Mouse (Mus musculus): ENCODE measurements around the gene Gm20219. TPM values are rescaled to one million over a fixed set of nuclear protein-coding genes. Genes with fewer than 3 reads are reported as not detected.

The Gm20219 gene
- polyA plus RNA-seq, 1 experiment from 2014 or later, result 2.6 TPM

DNA sequence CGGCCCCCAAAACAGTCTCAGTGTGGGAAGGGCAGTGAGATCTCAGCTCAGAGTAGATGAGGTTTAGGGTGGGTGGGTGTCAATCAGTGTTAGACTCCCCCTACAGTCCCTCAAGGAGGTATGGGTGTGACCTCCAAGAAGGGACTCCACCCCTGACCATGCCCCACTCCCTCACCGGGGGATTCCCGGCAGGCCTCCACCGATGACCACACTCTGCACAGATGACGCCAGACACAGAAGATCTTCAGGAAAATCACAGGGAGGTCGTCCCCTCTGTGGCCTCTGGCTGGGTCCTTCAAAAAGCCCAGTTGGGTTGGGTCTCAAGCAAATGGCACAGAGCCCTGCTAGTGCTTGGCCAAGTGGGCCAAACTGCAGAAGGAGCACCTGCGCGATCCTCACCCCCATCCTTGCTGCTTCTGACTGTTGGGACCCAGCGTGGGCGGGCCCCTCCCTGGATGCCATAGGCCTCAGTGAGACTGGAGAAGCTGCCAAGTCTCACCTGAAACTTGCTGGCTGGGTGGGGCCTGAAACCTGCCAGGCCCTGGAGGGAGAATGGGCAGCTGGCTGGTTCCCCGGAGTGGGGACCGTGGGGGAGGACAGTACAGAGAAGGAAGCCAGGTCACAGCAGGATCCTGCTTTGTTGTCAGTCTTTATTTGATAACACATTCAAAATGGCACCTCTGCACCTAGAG lies 3.3 kb downstream of the Gm20219 start:
- H3K27me3 ChIP-seq, result no peaks in the 10 kb centered on the region
- no peaks in the 10 kb centered on the region for H3K4me1 ChIP-seq
- H3K4me2 ChIP-seq (replicated peaks), result no peak overlapping the region
- WGBS, result 76% methylated on average over 12 of the region's 12 CpGs
- no peak overlapping the region for H3K4me3 ChIP-seq
- no peaks in the 10 kb centered on the region for H3K36me3 ChIP-seq
- no peak overlapping the region for H3K9ac ChIP-seq
- ATAC-seq (ENCODE audit: low FRiP score, low read depth), result no peak
- H3K27ac ChIP-seq, result no peak overlapping the region
- H3K9me3 ChIP-seq, result no peaks in the 10 kb centered on the region

DNA sequence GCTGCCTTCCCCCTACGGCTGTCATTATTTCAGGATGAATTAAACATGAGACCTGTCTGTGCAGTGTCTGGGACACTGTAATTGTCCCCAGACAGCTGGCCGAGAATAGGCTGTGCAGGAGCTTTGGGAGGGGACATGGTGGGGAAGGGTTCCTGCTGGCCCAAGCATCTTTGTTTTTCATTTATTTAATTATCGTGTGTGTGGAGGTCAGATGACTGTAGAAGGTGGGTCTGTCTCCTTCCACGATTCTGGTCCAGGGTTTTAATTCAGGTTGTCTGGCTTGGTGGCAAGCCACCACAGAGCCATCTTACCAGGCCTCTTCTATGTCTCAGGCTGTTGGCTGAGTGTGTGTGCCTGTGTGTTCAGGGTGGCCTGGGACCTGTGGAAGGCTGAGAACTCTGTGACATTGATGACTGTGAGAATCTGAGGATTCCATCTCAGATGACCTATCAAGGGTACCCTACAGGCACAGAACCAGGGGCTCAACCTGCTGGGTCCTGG lies 5.5 kb downstream of the Gm20219 start:
- Histone ChIP-seq H3K4me3 (no peak overlapping the region), H3K4me2 (replicated peaks) (no peak overlapping the region), H3K4me1 (no peaks in the 10 kb centered on the region), H3K27me3 (no peaks in the 10 kb centered on the region), H3K9me3 (no peaks in the 10 kb centered on the region), H3K27ac (no peak overlapping the region), H3K36me3 (no peaks in the 10 kb centered on the region), H3K9ac (no peak overlapping the region)
- WGBS, result 38% methylated on average over 4 of the region's 4 CpGs
- ATAC-seq (ENCODE audit: low FRiP score, low read depth), result no peak

- ATAC-seq (ENCODE audit: low FRiP score, low read depth), result no peak
- WGBS, result 68% methylated on average over 9 of the region's 9 CpGs
- Histone ChIP-seq H3K9me3 (no peaks in the 10 kb centered on the region), H3K9ac (no peak overlapping the region), H3K4me3 (no peak overlapping the region), H3K27me3 (no peaks in the 10 kb centered on the region), H3K4me2 (replicated peaks) (no peak overlapping the region), H3K4me1 (no peaks in the 10 kb centered on the region), H3K36me3 (no peaks in the 10 kb centered on the region), H3K27ac (no peak overlapping the region)
Observed at GRCm38 (mm10) chr17:56547846-56548604, 6.2 kb downstream of the Gm20219 start.

DNA sequence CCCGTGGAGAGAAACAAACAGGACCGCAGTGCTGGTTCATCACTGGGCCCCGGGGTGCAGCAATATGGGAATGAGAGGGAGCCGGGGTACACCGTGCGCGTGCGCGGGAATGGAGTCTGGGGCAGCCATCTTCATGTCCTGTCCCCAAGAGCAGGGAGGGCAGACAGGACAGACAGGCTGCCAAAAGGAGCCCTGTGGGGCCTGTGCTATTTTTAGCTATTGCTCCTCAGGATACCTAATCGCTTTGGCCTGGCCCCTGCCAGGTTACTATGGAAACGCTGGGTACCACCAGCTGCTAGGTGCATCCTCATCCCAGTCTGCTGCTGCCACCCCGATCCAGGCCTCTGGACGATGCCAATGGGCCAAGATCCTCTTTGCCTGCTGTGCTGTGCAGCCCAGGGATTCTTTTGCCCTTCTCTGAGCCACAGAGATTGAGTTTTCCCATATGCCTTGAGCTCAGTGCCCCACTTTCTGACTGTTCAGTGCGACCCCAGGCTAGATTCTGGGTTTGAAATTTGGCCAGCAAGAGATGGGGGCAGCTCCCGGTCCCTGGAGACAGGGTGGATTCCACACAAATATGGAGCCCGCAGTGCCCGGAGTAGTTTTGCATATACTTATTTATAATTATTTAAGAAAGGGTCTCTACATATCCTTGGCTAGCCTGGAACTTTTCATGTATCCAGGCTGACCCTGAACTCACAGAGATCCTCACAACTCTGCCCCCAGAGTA lies 6.9 kb downstream of the Gm20219 start:
- Histone ChIP-seq H3K4me1 (no peaks in the 10 kb centered on the region), H3K27me3 (no peaks in the 10 kb centered on the region), H3K36me3 (no peaks in the 10 kb centered on the region), H3K4me2 (replicated peaks) (no peak overlapping the region), H3K27ac (no peak overlapping the region), H3K9ac (no peak overlapping the region), H3K9me3 (no peaks in the 10 kb centered on the region), H3K4me3 (no peak overlapping the region)
- ATAC-seq (ENCODE audit: low FRiP score, low read depth), result no peak
- WGBS, result 66% methylated on average over 17 of the region's 17 CpGs

GRCm38 (mm10) chr17:56546576-56546975 lies 7.6 kb downstream of the Gm20219 start:
- Histone ChIP-seq H3K4me3 (no peak overlapping the region), H3K9me3 (no peaks in the 10 kb centered on the region), H3K9ac (no peak overlapping the region), H3K4me1 (no peaks in the 10 kb centered on the region), H3K27ac (no peak overlapping the region), H3K27me3 (no peaks in the 10 kb centered on the region), H3K36me3 (no peaks in the 10 kb centered on the region), H3K4me2 (replicated peaks) (no peak overlapping the region)
- 80% methylated on average over 5 of the region's 5 CpGs for WGBS
- no peak for ATAC-seq (ENCODE audit: low FRiP score, low read depth)

- 71% methylated on average over 1 of the region's 1 CpGs for whole genome bisulfite sequencing
- Histone ChIP-seq H3K36me3 (no peaks in the 10 kb centered on the region), H3K27me3 (no peaks in the 10 kb centered on the region), H3K4me2 (replicated peaks) (no peak overlapping the region), H3K9me3 (no peaks in the 10 kb centered on the region), H3K4me3 (no peak overlapping the region), H3K9ac (no peak overlapping the region), H3K27ac (no peak overlapping the region), H3K4me1 (no peaks in the 10 kb centered on the region)
- no peak for ATAC-seq (ENCODE audit: low FRiP score, low read depth)
Observed at GRCm38 (mm10) chr17:56545945-56546344, 8.2 kb downstream of the Gm20219 start.

DNA sequence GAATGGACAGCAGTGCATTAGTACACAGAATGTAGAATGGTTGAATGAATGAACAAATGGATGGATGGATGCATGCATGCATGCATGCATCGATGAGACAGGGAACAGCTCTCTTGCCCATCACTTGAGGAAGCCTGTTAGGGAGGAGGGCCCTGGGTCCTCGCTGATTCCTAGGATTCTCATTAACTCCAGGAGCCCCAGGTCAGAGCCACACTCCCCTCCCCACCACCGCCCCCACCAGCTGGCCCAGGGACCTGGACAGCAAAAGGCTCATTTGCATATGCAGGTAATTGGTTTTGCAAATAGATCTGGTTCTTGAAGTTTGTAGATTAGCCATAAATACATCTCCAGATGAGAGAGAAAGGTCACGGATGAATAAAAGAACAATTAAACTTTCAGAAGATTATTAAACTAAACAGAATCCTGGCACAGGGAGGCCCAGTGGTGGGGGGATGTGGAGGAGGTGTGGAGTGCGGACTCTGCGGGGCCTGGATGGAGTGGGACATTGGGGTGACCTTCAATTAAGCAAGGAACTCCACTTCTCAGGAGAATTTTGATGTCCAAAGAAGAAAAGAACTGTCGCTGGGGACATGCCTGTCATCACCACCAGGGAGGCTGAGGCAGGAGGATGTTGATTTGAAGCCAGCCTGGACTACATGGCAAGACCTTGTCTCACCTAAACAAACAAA lies 9.3 kb downstream of the Gm20219 start:
- no peak overlapping the region for H3K9ac ChIP-seq
- no peak for ATAC-seq (ENCODE audit: low FRiP score, low read depth)
- H3K4me1 ChIP-seq, result no peaks in the 10 kb centered on the region
- 79% methylated on average over 7 of the region's 7 CpGs for WGBS
- H3K4me3 ChIP-seq, result no peak overlapping the region
- no peak overlapping the region for H3K4me2 ChIP-seq (replicated peaks)
- no peaks in the 10 kb centered on the region for H3K27me3 ChIP-seq
- no peaks in the 10 kb centered on the region for H3K9me3 ChIP-seq
- no peak overlapping the region for H3K27ac ChIP-seq
- no peaks in the 10 kb centered on the region for H3K36me3 ChIP-seq

DNA sequence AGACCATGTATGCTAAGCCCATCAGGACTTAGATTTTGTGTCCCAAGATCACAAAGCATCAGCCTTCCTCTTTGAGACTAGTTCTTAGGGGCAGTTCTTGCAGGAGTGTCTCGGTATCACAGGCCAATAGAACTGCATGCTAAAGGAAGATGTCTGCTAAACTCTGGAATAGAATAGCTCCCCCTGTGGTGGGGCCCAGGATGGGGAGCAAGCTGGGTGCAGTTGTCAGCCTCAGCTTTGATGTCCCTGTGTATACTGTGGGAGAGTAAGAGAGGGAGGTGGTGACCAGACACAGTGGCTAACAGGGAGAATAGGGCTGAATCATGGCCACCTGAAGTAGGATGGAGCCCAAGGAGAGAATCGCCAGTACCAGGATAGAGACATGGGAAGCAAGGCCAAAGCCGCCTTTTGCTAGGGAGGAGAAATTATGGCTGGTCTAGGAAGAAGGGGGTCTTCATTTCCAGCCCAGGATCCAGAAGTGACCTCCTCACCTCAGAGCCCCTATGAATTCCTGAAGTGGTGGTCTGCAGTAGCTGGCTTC lies 10.4 kb downstream of the Gm20219 start:
- H3K27ac ChIP-seq, result no peak overlapping the region
- H3K27me3 ChIP-seq, result no peaks in the 10 kb centered on the region
- H3K4me2 ChIP-seq (replicated peaks), result no peak overlapping the region
- no peaks in the 10 kb centered on the region for H3K9me3 ChIP-seq
- no peak overlapping the region for H3K4me3 ChIP-seq
- H3K9ac ChIP-seq, result no peak overlapping the region
- H3K36me3 ChIP-seq, result no peaks in the 10 kb centered on the region
- H3K4me1 ChIP-seq, result no peaks in the 10 kb centered on the region
- 71% methylated on average over 3 of the region's 3 CpGs for WGBS
- no peak for ATAC-seq (ENCODE audit: low FRiP score, low read depth)

- H3K9me3 ChIP-seq, result no peaks in the 10 kb centered on the region
- no peak overlapping the region for H3K4me2 ChIP-seq (replicated peaks)
- 43% methylated on average over 8 of the region's 8 CpGs for WGBS
- H3K36me3 ChIP-seq, result no peaks in the 10 kb centered on the region
- H3K4me3 ChIP-seq, result no peak overlapping the region
- no peak for ATAC-seq (ENCODE audit: low FRiP score, low read depth)
- no peak overlapping the region for H3K27ac ChIP-seq
- peak overlapping the region; percentile 19; the same call in 1 of the 2 replicates for H3K9ac ChIP-seq
- no peaks in the 10 kb centered on the region for H3K4me1 ChIP-seq
- H3K27me3 ChIP-seq, result no peaks in the 10 kb centered on the region
Observed at GRCm38 (mm10) chr17:56542736-56543135, 11.5 kb downstream of the Gm20219 start.

- H3K27me3 ChIP-seq, result no peaks in the 10 kb centered on the region
- no peak overlapping the region for H3K4me3 ChIP-seq
- no peaks in the 10 kb centered on the region for H3K36me3 ChIP-seq
- H3K27ac ChIP-seq, result no peak overlapping the region
- H3K4me2 ChIP-seq (replicated peaks), result no peak overlapping the region
- ATAC-seq (ENCODE audit: low FRiP score, low read depth), result peak; percentile 52
- 36% methylated on average over 6 of the region's 6 CpGs for WGBS
- H3K4me1 ChIP-seq, result no peaks in the 10 kb centered on the region
- no peak overlapping the region for H3K9ac ChIP-seq
- H3K9me3 ChIP-seq, result no peaks in the 10 kb centered on the region
Observed at GRCm38 (mm10) chr17:56540562-56540975, 13.6 kb downstream of the Gm20219 start.

- H3K4me2 ChIP-seq (replicated peaks), result no peak overlapping the region
- no peak overlapping the region for H3K4me3 ChIP-seq
- no peak overlapping the region for H3K9ac ChIP-seq
- no peak for ATAC-seq (ENCODE audit: low FRiP score, low read depth)
- no peaks in the 10 kb centered on the region for H3K27me3 ChIP-seq
- no peak overlapping the region for H3K27ac ChIP-seq
- no peaks in the 10 kb centered on the region for H3K36me3 ChIP-seq
- no peaks in the 10 kb centered on the region for H3K9me3 ChIP-seq
- 50% methylated on average over 8 of the region's 8 CpGs for WGBS
- H3K4me1 ChIP-seq, result no peaks in the 10 kb centered on the region
Observed at GRCm38 (mm10) chr17:56537912-56538311, 16.3 kb downstream of the Gm20219 start.

Measured in limb, embryonic 13.5 days (tissue).